Mouse (Mus musculus) heart, postnatal 36 days (tissue): ENCODE data around the gene Slc25a10. TPM values are rescaled to one million over a fixed set of nuclear protein-coding genes. Genes with fewer than 3 reads are reported as not detected.
"Not testable (repeated sequence)": the region's sequence is repeated elsewhere in the genome, so short reads cannot be mapped to it uniquely, and the experiment has no call there.

ENCODE experiments used
- DNase-seq, 2 experiments: peaks; one replicate each; pipeline ENCODE4 v3.0.0; 2021 to 2022
- intact Hi-C: fragments of 180-260 bp; cut with DNase I; formaldehyde crosslinking; loops from one replicate; pipeline ENCODE4 v1.15.1; 2025
- total RNA-seq, 2 experiments: library from RNA; stranded (reverse); gene quantifications; 2 replicates each; pipeline ENCODE4 v1.2.3; 2021

The Slc25a10 gene
- total RNA-seq, 2 experiments from 2014 or later: 13.4 to 15.0 TPM

DNA sequence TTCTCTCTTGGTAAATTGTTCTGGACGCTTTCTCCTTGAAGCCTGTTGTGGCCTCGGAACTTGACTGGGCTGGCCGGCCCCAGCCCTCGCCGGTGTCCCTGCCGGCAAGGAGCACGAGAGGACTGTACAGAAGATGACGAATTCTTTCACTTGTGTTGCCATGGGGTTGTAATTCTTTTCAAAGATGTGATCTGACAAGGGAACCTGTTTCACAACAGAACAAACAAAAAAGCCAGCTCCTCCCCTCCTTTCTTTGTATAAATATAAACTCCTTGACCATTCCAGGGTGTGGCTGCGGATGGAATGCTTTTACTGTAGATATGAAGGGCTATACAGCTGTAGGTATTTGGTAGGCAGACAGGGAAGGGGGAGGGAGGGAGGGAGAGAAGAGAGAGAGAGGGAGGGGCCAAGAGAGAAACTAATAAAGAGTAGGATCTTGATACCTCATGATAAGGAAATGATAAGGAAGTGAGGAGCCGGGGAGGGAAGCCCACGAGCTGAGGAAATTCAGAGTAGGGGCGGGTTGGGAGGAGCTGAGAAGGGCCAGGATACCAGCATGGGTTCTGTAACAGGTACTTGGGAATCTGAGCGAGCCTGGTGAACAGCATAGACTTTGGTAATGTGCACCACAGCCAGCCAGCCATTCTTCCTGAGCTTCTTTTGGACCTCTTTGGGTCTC is 16.1 kb downstream of the Slc25a10 start:
- intact Hi-C loops: no loop called here
- no peak for DNase-seq

DNA sequence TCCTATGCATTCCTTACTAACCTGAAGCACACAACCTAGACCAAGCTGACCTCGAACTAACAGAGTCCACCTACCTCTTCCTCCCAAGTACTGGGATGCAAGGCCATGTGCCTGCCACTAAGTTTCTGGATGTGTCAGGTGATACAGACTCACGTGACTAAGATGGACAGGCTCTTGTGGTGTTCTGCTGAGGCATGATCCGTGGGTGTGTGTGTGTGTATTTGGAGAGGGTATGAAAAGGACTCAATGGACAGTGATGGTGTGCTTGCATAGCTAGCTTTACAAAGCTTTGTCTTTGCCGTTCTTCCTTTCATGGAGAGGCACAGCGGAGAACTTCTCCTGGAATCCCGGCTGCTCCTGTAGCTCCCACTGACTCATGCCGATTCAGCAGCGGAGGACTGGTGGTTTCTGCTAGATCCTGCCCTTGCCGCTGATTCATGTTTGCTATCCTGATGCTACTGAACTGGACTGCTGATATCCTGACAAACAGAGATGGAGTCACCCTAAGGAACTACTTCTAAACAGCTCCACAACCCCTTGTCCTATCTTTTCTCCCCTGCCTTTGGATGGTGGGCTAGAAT is 16.7 kb downstream of the Slc25a10 start:
- DNase-seq: no peak
- intact Hi-C loops: no loop called here

DNA sequence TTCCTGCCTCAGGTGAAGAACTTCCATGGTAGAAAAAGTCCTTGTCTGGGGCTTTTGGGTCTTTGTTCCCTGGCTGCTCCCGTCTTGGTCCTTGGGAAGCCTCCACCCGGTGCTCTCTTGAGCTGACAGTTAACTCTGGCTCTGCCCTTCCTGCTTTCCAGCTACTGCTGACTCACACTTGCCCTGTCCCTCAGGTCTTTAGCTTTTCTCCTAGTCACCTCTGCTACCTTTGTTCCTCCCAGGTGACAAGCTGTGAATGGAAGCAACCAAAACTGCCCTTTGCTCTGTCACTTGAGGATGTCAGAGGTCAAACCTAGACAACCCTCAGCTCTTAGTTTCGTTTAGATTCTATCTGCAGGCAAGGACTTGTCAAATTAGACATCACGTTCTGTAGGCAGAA is 18.3 kb downstream of the Slc25a10 start:
- intact Hi-C loops: loop anchor here (5.0 to 10.0 kb wide), 2 partner anchors 202 to 265 kb away; partner anchors contain the start of genes Cenpx and Lrrc45
- DNase-seq: no peak

- no peak for DNase-seq
- intact Hi-C loops: loop anchor here (5.0 to 10.0 kb wide), 2 partner anchors 202 to 264 kb away; partner anchors contain the start of genes Cenpx and Lrrc45
These were observed 18.9 kb downstream of the Slc25a10 start for GRCm38 (mm10) chr11:120510375-120511030.

DNA sequence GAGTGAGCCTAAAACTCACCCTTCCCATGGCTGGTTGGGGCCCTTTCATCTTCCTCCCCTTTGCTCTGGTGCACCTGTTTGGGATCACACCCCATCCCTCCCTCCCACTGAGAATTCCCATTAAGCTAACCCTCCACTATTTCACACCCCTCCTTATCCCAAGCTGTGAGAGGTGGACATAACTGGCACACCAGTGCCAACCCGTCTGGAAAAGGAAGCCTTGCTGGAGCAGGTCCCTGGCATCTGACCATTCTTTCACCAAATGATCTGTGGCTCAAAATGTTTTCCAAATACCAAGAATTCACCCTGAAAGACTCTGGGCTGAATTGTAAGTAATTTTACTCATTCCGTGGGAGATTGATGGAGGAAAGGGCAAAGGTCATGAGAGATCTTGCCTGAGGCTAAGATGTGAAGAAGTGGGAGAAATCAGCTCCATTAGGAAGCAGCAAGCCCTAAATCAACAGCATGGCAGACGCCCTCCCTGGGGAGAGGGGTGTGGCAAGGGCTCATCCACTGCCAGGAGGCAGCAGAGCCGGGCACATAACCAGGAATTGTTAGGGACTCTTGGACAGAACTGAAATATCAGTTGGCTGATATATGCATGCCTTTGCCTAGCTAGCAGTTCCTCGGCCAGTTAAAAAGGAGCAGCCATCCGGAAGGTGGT is 21.3 kb downstream of the Slc25a10 start:
- intact Hi-C loops: loop anchor here (5.0 to 10.0 kb wide), 2 partner anchors 199 to 262 kb away; partner anchors contain the start of genes Cenpx and Lrrc45
- DNase-seq: no peak

GRCm38 (mm10) chr11:120514262-120514661 is 22.6 kb downstream of the Slc25a10 start:
- intact Hi-C loops: loop anchor here (2.0 to 10.0 kb wide), 3 partner anchors 57 to 261 kb away; partner anchors contain the start of genes Cenpx and Lrrc45
- DNase-seq: not testable (repeated sequence)

GRCm38 (mm10) chr11:120515611-120516010 is 24.0 kb downstream of the Slc25a10 start:
- intact Hi-C loops: loop anchor here (1.0 to 10.0 kb wide), 4 partner anchors 55 to 259 kb away; no protein-coding TSS in a partner anchor
- DNase-seq: peak; percentile 93 to 94

GRCm38 (mm10) chr11:120517147-120517546 is 25.5 kb downstream of the Slc25a10 start:
- intact Hi-C loops: loop anchor here (10.0 kb wide), 1 partner anchor 258 kb away; no protein-coding TSS in a partner anchor

GRCm38 (mm10) chr11:120518027-120518426 is 26.4 kb downstream of the Slc25a10 start:
- DNase-seq: peak; percentile 55 to 61
- intact Hi-C loops: loop anchor here (2.0 to 10.0 kb wide), 2 partner anchors 31 to 257 kb away; partner anchors contain the start of gene Mcrip1

More at GRCm38 (mm10) chr11:120517147-120517546, 25.5 kb downstream of the Slc25a10 start:
- no peak for DNase-seq

DNA sequence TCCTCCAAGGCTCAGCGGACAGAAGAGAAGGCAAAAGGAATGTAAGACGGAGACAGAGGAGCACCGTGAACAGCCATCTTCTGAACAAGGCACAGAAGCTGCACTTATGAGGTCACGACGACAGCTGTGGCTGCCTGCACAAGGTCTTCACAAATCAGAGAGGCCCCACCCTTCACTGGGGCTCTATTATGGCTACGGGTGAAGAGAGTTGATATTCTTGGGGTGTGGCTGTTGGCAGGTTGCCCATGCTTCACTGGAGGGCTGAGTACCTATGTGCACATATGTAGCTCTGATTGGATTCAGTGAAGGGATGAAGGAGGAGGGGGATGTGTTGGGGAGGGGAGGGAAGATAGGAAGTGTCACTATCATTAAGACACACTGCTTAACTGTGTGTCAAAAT is 26.9 kb downstream of the Slc25a10 start:
- intact Hi-C loops: loop anchor here (2.0 to 10.0 kb wide), 2 partner anchors 30 to 256 kb away; partner anchors contain the start of gene Mcrip1

GRCm38 (mm10) chr11:120519738-120520137 is 28.1 kb downstream of the Slc25a10 start:
- intact Hi-C loops: loop anchor here (2.0 to 10.0 kb wide), 2 partner anchors 29 to 255 kb away; partner anchors contain the start of gene Mcrip1
- DNase-seq: peak; percentile 66 to 73

More for the DNA sequence above, 26.9 kb downstream of the Slc25a10 start:
- no peak for DNase-seq

DNA sequence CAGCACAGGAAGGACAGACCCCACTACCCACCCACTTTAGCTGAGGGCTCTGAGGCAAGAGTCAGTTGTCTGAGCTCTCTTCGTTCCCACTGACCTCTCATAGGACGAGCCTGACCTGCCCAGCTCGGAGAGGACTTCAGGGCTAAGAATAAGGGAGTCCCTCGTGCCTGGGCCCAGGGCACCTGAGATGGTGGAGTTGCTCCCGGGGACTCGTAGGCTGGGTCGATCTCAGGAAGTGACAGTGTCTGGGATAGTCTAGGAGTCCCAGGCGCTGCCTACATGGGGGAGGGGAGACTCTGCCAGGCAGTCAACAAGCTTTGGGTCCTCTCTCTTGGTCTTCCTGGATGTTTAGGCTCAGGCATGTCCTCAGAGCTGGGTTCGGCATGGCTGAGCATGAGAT is 28.9 kb downstream of the Slc25a10 start:
- intact Hi-C loops: no loop called here

DNA sequence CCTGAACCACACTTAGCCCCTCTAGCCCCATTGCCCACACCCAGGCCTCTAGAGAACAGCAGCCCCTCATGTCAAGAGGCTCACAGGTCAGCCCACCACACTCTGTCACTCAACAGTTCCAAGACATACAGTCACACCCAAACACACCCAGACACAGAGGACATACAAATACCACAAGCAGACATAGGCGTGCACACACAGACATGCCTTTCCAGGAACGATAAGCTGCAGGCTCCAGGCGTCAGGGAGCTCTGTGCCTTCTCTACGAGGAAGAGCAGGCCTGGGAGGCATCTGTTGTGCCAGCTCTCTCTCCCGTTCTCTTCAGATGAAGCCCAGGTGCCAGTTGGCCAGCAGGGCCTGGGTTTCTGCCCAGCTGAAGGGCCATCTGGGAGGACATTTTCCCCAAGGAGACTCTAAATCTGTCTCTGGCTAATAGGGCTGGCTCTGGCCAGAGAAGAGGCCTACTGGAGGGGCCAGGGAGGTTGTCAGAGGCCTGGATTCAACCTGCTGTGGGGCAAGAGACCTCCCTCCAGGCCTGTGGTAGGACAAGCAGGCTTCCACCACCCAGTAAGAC is 29.4 kb downstream of the Slc25a10 start:
- peak; percentile 49 to 63 for DNase-seq
- intact Hi-C loops: no loop called here

More for the DNA sequence above, 28.9 kb downstream of the Slc25a10 start:
- no peak for DNase-seq

- intact Hi-C loops: no loop called here
- DNase-seq: no peak
These were observed 30.9 kb downstream of the Slc25a10 start for GRCm38 (mm10) chr11:120522581-120522980.

- DNase-seq: no peak
- intact Hi-C loops: no loop called here
These were observed 34.3 kb downstream of the Slc25a10 start for GRCm38 (mm10) chr11:120525959-120526358.

DNA sequence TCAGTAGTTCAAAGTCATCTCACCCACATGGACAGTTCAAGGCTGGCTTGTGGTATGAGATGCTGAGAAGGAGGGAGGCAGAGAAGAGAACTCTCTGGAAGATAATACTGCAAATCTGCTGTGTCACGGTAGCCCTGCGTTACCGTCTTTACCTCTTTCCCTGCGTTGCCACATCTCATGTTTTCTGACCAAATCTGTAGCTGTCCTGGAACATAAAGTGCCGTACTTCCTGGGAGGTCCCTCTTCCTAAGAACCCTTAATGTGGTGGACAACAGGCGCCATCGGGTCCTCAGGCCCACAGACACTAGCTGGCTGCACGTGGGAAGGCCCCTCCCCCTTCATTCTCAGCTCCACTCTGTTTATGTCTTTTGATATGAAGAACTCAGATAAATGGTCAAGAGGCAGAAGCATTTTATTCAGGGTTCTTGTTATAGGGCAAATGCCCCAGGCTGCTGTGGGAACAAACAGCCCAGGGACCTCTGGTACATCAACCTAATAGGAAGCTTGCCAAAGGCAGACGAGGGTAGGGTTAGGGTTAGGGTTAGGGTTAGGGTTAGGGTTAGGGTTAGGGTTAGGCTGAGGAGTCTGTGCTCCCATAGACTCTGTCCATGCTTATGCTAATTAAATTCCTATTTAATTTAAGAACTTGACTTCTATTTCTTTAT is 36.2 kb downstream of the Slc25a10 start:
- intact Hi-C loops: no loop called here
- no peak for DNase-seq

GRCm38 (mm10) chr11:120528903-120529302 is 37.3 kb downstream of the Slc25a10 start:
- intact Hi-C loops: no loop called here
- no peak for DNase-seq

- DNase-seq: no peak
- intact Hi-C loops: no loop called here
These were observed 38.7 kb downstream of the Slc25a10 start, which contains the start of gene Gcgr for GRCm38 (mm10) chr11:120530085-120530964. Gene Gcgr, plus strand, starts transcription at chr11:120530699.
